Mouse (Mus musculus) limb, embryonic 10.5 days (tissue): Measurements from ENCODE around the gene Defa31. TPM values are rescaled to one million over a fixed set of nuclear protein-coding genes. Genes with fewer than 3 reads are reported as not detected.
"Not testable (repeated sequence)": the region's sequence is repeated elsewhere in the genome, so short reads cannot be mapped to it uniquely, and the experiment has no call there.

Source experiments
- DNase-seq: peaks from one replicate; pipeline ENCODE4 v3.0.0-alpha.2; 2017; ENCODE audit warnings: low spot score
- H3K27ac ChIP-seq: fragments of 300-500 bp; sonication (generic); 2 replicates; pipeline ENCODE4 v1.5.1; 2016; ENCODE audit warnings: mild to moderate bottlenecking
- H3K27me3 ChIP-seq: fragments of 300-500 bp; sonication (generic); 2 replicates; pipeline ENCODE4 v1.6.1; 2016; ENCODE audit warnings: low read depth, mild to moderate bottlenecking; ENCODE audit not compliant: poor library complexity, severe bottlenecking
- H3K36me3 ChIP-seq: fragments of 300-500 bp; sonication (generic); 2 replicates; pipeline ENCODE4 v1.6.1; 2016; ENCODE audit warnings: mild to moderate bottlenecking, moderate library complexity
- H3K4me1 ChIP-seq: fragments of 300-500 bp; sonication (generic); 2 replicates; pipeline ENCODE4 v1.6.1; 2016
- H3K4me3 ChIP-seq: fragments of 300-500 bp; sonication (generic); 2 replicates; pipeline ENCODE4 v1.5.1; 2016; ENCODE audit warnings: mild to moderate bottlenecking, moderate library complexity
- H3K9me3 ChIP-seq: fragments of 300-500 bp; sonication (generic); replicated peaks from 2 replicates; pipeline ENCODE4 v1.6.1; 2016; ENCODE audit warnings: mild to moderate bottlenecking
- WGBS: fragments of 180-500 bp; shearing (Covaris S2); methylation state at CpG from one replicate; pipeline ENCODE4 v1.1.7; 2016; 5-methylcytosine and 5-hydroxymethylcytosine counted together
- polyA plus RNA-seq: library from polyadenylated mRNA; unstranded; fragments of >200 nt; fragmentation: Nextera tagmentation; extraction: Ambion mirVana; gene quantifications from 2 replicates; pipeline ENCODE4 v1.2.1, GENCODE M21; 2016

The Defa31 gene
- not detected in 2 replicates for polyA plus RNA-seq

- H3K9me3 ChIP-seq, H3K4me3 ChIP-seq, H3K36me3 ChIP-seq, H3K27me3 ChIP-seq, DNase-seq, H3K4me1 ChIP-seq, H3K27ac ChIP-seq: not testable (repeated sequence)
- no CpG with 5 or more reads among the region's 1 CpGs for WGBS
These were observed at the start of gene Defa31 for GRCm38 (mm10) chr8:21191314-21191713. Gene Defa31, plus strand, starts transcription at chr8:21191614.

GRCm38 (mm10) chr8:21161977-21162376 is 29.4 kb upstream of the Defa31 start, which contains the start of gene Defa22:
Gene Defa22, plus strand, starts transcription at chr8:21162277.
- H3K36me3 ChIP-seq, H3K27ac ChIP-seq, H3K27me3 ChIP-seq, H3K4me3 ChIP-seq, H3K4me1 ChIP-seq, H3K9me3 ChIP-seq, DNase-seq: not testable (repeated sequence)
- WGBS: no CpG with 5 or more reads among the region's 1 CpGs

- not testable (repeated sequence) for H3K4me3 ChIP-seq, H3K27ac ChIP-seq, H3K36me3 ChIP-seq, H3K9me3 ChIP-seq, H3K27me3 ChIP-seq, H3K4me1 ChIP-seq, DNase-seq
- WGBS: no CpG with 5 or more reads among the region's 1 CpGs
These were observed 9.8 kb downstream of the Defa31 start, which contains the start of gene Gm15293 for GRCm38 (mm10) chr8:21201261-21201660. Gene Gm15293, plus strand, starts transcription at chr8:21201561.

Other genes with a start within 250 kb of the Defa31 start
- gene AY761185, start 246.9 kb upstream of the Defa31 start, polyA plus RNA-seq: not detected in 2 replicates
- gene Defa21, start 166.1 kb upstream of the Defa31 start, polyA plus RNA-seq: not detected in 2 replicates
- gene Defa23, start 136.6 kb upstream of the Defa31 start, polyA plus RNA-seq: not detected in 2 replicates
- not detected in 2 replicates for gene Defa35, start 126.6 kb upstream of the Defa31 start, polyA plus RNA-seq
- not detected in 2 replicates for gene Defa25, start 107.2 kb upstream of the Defa31 start, polyA plus RNA-seq
- gene Gm14851, start 95.6 kb upstream of the Defa31 start, polyA plus RNA-seq: not detected in 2 replicates
- gene Defa30, start 57.0 kb upstream of the Defa31 start, polyA plus RNA-seq: not detected in 2 replicates
- not detected in 2 replicates for gene Defa22, start 29.3 kb upstream of the Defa31 start, polyA plus RNA-seq
- gene Gm15293, start 9.9 kb downstream of the Defa31 start, polyA plus RNA-seq: not detected in 2 replicates
- not detected in 2 replicates for gene Gm15292, start 58.1 kb downstream of the Defa31 start, polyA plus RNA-seq
- not detected in 2 replicates for gene Defa27, start 123.9 kb downstream of the Defa31 start, polyA plus RNA-seq
- gene Defa29, start 135.4 kb downstream of the Defa31 start, polyA plus RNA-seq: not detected in 2 replicates
- not detected in 2 replicates for gene Defa2, start 186.9 kb downstream of the Defa31 start, polyA plus RNA-seq
- gene Defa33, start 200.2 kb downstream of the Defa31 start, polyA plus RNA-seq: not detected in 2 replicates
- not detected in 2 replicates for gene Defa36, start 235.8 kb downstream of the Defa31 start, polyA plus RNA-seq